Mouse (Mus musculus) intestine, postnatal 0 days (tissue): ENCODE results near the gene Rasgef1a. TPM values are rescaled to one million over a fixed set of nuclear protein-coding genes. Genes with fewer than 3 reads are reported as not detected.

Source experiments
- ATAC-seq: fragments of 200-750 bp; cut with Nextera tagmentation; 2 replicates; pipeline ENCODE4 v1.8.0; 2017; ENCODE audit warnings: mild to moderate bottlenecking, moderate TSS enrichment, moderate library complexity
- H3K27ac ChIP-seq: fragments of 300-500 bp; sonication (generic); 2 replicates; pipeline ENCODE4 v1.5.1; 2014; ENCODE audit warnings: mild to moderate bottlenecking, low read depth, low read length, moderate library complexity
- H3K27me3 ChIP-seq: fragments of 300-500 bp; sonication (generic); replicated peaks from 2 replicates; pipeline ENCODE4 v1.6.1; 2014; ENCODE audit warnings: low read length, mixed read lengths; ENCODE audit not compliant: control insufficient read depth, insufficient read depth
- H3K36me3 ChIP-seq: fragments of 300-500 bp; sonication (generic); 2 replicates; pipeline ENCODE4 v1.6.1; 2014; ENCODE audit warnings: mild to moderate bottlenecking, moderate library complexity; ENCODE audit not compliant: control insufficient read depth, insufficient read depth
- H3K4me1 ChIP-seq: fragments of 300-500 bp; sonication (generic); replicated peaks from 2 replicates; pipeline ENCODE4 v1.6.1; 2014; ENCODE audit warnings: antibody characterized with exemption, low read length, mixed read lengths; ENCODE audit not compliant: control insufficient read depth, insufficient read depth
- H3K4me2 ChIP-seq: fragments of 300-500 bp; sonication (generic); replicated peaks from 2 replicates; pipeline ENCODE4 v1.6.1; 2014; ENCODE audit warnings: low read depth, mild to moderate bottlenecking, moderate library complexity
- H3K4me3 ChIP-seq: fragments of 300-500 bp; sonication (generic); 2 replicates; pipeline ENCODE4 v1.5.1; 2014; ENCODE audit warnings: low read depth, low read length
- H3K9ac ChIP-seq: fragments of 300-500 bp; sonication (generic); 2 replicates; pipeline ENCODE4 v1.6.1; 2014; ENCODE audit warnings: mild to moderate bottlenecking, low read depth, low read length
- H3K9me3 ChIP-seq: fragments of 300-500 bp; sonication (generic); 2 replicates; pipeline ENCODE4 v1.6.1; 2016; ENCODE audit warnings: mixed run types; ENCODE audit not compliant: control insufficient read depth
- CTCF ChIP-seq: sonication (generic); IDR thresholded peaks from 2 replicates; pipeline ENCODE4 v1.5.1; 2016; ENCODE audit warnings: low read depth, mild to moderate bottlenecking, control low read depth, antibody characterized with exemption, moderate library complexity
- WGBS: fragments of 180-500 bp; shearing (Covaris S2); extraction: QIAGEN DNeasy Blood & Tissue Kit; methylation state at CpG from one replicate; pipeline ENCODE4 v1.1.7; 2014; 5-methylcytosine and 5-hydroxymethylcytosine counted together
- polyA plus RNA-seq: library from polyadenylated mRNA; unstranded; fragments of >200 nt; fragmentation: Nextera tagmentation; extraction: Ambion mirVana; gene quantifications from 2 replicates; pipeline ENCODE4 v1.2.1, GENCODE M21; 2015

Gene Rasgef1a
- polyA plus RNA-seq, 1 experiment from 2014 or later: 0.25 TPM

GRCm38 (mm10) chr6:118018666-118019065 lies 7.4 kb downstream of the Rasgef1a start:
- Histone ChIP-seq H3K4me2 (no peak overlapping the region), H3K27me3 (no peaks in the 10 kb centered on the region), H3K36me3 (no peaks in the 10 kb centered on the region), H3K9me3 (no peaks in the 10 kb centered on the region), H3K4me1 (no peaks in the 10 kb centered on the region), H3K4me3 (no peak overlapping the region), H3K9ac (no peak overlapping the region), H3K27ac (no peak overlapping the region)
- 51% methylated on average over 5 of the region's 5 CpGs for WGBS
- ATAC-seq: no peak
- TF ChIP-seq CTCF: no peak

DNA sequence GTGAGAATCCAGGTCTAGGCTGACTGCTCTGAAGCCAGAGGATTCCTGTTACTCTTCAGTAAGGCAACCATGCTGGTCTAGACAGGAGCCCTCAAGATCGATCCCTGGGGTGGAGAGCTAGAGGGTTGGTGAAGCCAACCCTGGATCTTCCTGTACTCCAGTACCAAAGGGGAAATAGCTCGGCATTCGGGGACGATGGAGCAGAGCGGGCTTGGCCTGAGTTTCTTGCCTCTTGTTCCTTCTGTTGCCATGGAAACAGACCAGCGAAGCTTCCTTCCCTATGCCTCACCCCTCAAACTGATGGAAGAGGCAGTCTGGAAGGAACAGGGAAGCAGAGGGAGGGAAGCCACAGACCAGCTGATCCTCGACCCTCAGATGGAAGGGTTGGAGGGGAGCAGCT lies 8.3 kb downstream of the Rasgef1a start:
- no peaks in the 10 kb centered on the region for H3K4me1 ChIP-seq
- H3K4me2 ChIP-seq: no peak overlapping the region
- WGBS: 46% methylated on average over 7 of the region's 7 CpGs
- TF ChIP-seq CTCF: no peak
- H3K27me3 ChIP-seq: no peaks in the 10 kb centered on the region
- no peak overlapping the region for H3K9ac ChIP-seq
- no peaks in the 10 kb centered on the region for H3K36me3 ChIP-seq
- H3K27ac ChIP-seq: no peak overlapping the region
- no peak for ATAC-seq
- H3K4me3 ChIP-seq: no peak overlapping the region
- no peaks in the 10 kb centered on the region for H3K9me3 ChIP-seq

DNA sequence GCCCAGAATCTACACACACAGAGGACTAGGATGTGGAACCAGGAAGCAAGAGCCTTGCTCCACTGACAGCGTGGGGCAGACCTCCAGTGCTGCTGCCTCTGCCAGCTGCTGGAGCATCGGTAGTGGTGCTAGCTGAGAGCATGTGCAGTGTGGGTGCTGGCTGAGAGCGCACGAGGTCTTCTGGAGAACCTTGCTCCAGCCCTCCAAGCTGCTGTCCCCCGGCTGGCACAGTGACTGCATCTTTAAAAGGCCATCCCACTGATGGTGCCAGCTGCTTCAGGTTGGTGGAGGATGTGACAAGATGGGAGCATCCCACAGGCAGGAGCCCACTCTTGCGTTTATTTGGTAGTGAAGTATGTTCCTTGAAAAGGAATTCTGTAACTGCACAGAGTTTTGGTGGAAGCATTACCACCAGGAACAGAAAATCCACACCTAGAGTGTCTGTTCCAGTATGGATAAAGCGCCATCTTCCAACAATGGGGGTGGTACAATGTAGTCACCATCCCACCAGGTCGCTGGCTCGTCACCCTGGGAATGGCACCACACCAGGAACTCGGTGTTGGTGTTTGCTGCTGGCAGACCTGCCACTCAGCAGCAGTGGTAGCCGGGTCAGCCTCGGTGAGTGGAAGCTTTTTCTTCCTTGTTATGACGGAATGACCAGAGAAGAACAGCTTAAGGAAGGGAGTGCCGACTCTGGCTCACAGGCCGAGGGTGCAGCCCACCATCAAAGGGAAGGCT lies 11.8 kb downstream of the Rasgef1a start:
- TF ChIP-seq CTCF: no peak

DNA sequence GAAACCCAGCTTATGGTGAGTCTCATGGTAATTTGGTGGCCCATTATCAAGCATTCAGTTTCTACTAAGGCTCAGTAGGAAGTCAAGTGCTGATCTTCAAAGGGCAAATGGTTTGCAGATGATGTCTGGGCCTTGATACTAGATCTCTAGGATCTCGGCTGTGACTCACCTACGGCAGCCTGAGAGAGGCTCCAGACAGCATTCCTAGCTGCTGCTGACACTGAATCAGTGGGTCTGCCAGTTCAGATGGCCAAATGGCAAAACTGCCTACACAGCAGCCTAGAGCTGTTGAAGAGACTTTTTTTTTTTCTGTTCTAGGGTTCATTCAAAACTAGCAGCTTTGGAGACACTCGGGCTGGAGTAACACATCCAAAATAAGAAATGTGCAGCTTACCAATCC lies 15.8 kb downstream of the Rasgef1a start:
- no peak for TF ChIP-seq CTCF
- Histone ChIP-seq H3K9me3 (no peaks in the 10 kb centered on the region), H3K9ac (no peak overlapping the region), H3K4me2 (no peak overlapping the region), H3K27me3 (no peaks in the 10 kb centered on the region), H3K4me3 (no peak overlapping the region), H3K27ac (no peak overlapping the region), H3K4me1 (no peaks in the 10 kb centered on the region), H3K36me3 (no peaks in the 10 kb centered on the region)
- ATAC-seq: no peak
- 79% methylated on average over 3 of the region's 3 CpGs for WGBS

More for the DNA sequence above, 11.8 kb downstream of the Rasgef1a start:
- Histone ChIP-seq H3K9ac (no peak overlapping the region), H3K27ac (no peak overlapping the region), H3K27me3 (no peaks in the 10 kb centered on the region), H3K36me3 (no peaks in the 10 kb centered on the region), H3K4me1 (no peaks in the 10 kb centered on the region), H3K4me3 (no peak overlapping the region), H3K4me2 (no peak overlapping the region), H3K9me3 (no peaks in the 10 kb centered on the region)
- ATAC-seq: no peak
- 72% methylated on average over 15 of the region's 15 CpGs for WGBS

- H3K36me3 ChIP-seq: no peaks in the 10 kb centered on the region
- H3K4me3 ChIP-seq: no peak overlapping the region
- no peak for TF ChIP-seq CTCF
- no peak overlapping the region for H3K27ac ChIP-seq
- 54% methylated on average over 1 of the region's 1 CpGs for WGBS
- no peak overlapping the region for H3K9ac ChIP-seq
- no peaks in the 10 kb centered on the region for H3K27me3 ChIP-seq
- no peaks in the 10 kb centered on the region; the same call in 1 of the 2 replicates for H3K4me1 ChIP-seq
- H3K4me2 ChIP-seq: no peak overlapping the region
- no peaks in the 10 kb centered on the region for H3K9me3 ChIP-seq
- ATAC-seq: no peak
Measured at GRCm38 (mm10) chr6:118031467-118031866, 20.2 kb downstream of the Rasgef1a start.

DNA sequence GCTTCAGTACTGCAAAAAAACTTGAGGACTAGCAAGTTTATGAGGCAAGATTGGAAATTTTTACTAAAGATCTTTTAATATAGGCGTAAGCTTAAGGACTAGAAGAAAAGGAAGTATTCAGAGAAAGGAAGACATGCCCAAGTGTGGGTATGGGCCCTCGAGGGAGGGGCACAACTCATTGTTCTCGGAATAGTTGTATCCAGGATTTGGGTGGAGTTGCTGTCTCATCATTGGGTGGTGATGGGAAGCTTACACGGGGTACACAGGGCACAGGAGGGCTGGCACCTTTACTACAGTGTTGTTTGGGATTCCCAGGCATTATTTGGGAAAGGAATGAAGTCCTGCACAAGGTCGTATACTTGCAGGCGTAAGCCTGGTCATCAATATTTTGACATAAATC lies 24.4 kb downstream of the Rasgef1a start:
- 67% methylated on average over 6 of the region's 6 CpGs for WGBS
- H3K9ac ChIP-seq: no peak overlapping the region
- no peak for TF ChIP-seq CTCF
- H3K4me1 ChIP-seq: no peaks in the 10 kb centered on the region; the same call in 1 of the 2 replicates
- H3K27me3 ChIP-seq: no peaks in the 10 kb centered on the region
- no peak overlapping the region for H3K4me3 ChIP-seq
- H3K4me2 ChIP-seq: no peak overlapping the region
- no peak for ATAC-seq
- no peak overlapping the region for H3K27ac ChIP-seq
- no peaks in the 10 kb centered on the region for H3K9me3 ChIP-seq
- H3K36me3 ChIP-seq: no peaks in the 10 kb centered on the region
